Mouse (Mus musculus) cortical plate, adult 2 months (tissue): ENCODE measurements around the gene Clint1.

ENCODE experiments used
- CTCF ChIP-seq: fragments of 200-500 bp; IDR thresholded peaks from 2 replicates; pipeline ENCODE4 v1.5.1; 2011; ENCODE audit warnings: mild to moderate bottlenecking, control low read depth, low read length; ENCODE audit not compliant: insufficient read depth; ENCODE audit errors: extremely low read depth
- POLR2A ChIP-seq: fragments of 200-500 bp; IDR thresholded peaks from 2 replicates; pipeline ENCODE4 v1.6.1; 2011; ENCODE audit warnings: mild to moderate bottlenecking, low read length, control low read depth; ENCODE audit not compliant: insufficient read depth; ENCODE audit errors: extremely low read depth

DNA sequence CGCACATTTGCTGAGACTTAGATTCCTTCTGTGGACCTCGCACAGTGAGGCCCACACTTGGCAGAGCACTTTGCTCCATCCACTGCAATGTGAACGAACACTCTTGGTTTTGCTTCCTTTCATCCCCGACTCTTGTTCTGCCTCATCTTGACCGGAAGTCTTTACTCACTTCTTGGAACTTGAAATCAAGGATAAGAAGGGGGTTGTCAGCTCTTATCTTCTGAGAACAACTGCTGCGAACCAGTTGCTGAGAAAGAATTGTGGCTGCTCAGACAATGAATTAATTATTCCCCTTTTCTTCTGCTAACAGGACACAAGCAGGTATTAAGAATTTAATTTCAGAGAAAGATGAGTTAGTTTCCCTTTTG lies 4.3 kb downstream of the Clint1 start:
- TF ChIP-seq POLR2A (no peak), CTCF (no peak)
